ENCODE assay signal across 13 mouse cellular contexts in the genomic region with DNA sequence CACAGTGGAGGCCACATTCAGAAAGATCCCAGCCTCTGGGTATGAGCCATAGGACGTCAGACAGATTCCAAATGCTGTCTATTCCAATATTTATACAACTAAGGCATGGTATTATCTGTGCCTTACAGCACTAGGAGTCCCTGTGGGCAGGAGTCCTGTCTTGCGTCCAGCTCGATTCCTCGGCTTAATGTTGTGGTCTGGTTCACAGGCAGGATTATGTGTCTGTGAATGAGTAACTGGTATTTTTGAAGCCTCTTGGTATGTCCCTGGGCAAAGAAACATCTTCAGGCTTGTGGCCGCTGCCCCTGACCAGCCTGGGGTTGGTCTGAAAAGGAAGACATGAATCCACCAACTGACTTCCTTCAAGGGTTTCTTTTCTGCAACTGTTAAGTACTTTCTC.
"Had no signal": no experiment of that assay in that cellular context is flagged by ENCODE, and none has a peak within 500 bp of the region (broad histone marks: within the 10 kb centered on the region; RNA-seq: fewer than 3 reads in every experiment).

No protein-coding gene starts in this region.

- H3K4me3 ChIP-seq: limb, embryonic 12.5 days; limb, embryonic 15.5 days; midbrain, embryonic 15.5 days had no signal

- DNase-seq: left cerebral cortex, postnatal 4 days; liver, postnatal 0 days; lung, embryonic 14.5 days; thymus, adult 18-20 months; thymus, postnatal 4 days had no signal

- H3K36me3 ChIP-seq: limb, embryonic 12.5 days; limb, embryonic 15.5 days; midbrain, embryonic 15.5 days had no signal

- H3K9me3 ChIP-seq: limb, embryonic 12.5 days; limb, embryonic 15.5 days; midbrain, embryonic 15.5 days had no signal

- H3K4me1 ChIP-seq: limb, embryonic 15.5 days; midbrain, embryonic 15.5 days had no signal

- ATAC-seq: intestine, postnatal 0 days; liver, postnatal 0 days; lung, postnatal 0 days; midbrain, embryonic 15.5 days had no signal

- H3K4me2 ChIP-seq: limb, embryonic 12.5 days; limb, embryonic 15.5 days; liver, embryonic 11.5 days; lung, embryonic 14.5 days; midbrain, embryonic 15.5 days had no signal

- H3K27me3 ChIP-seq: limb, embryonic 12.5 days; limb, embryonic 15.5 days; midbrain, embryonic 15.5 days had no signal

- H3K27ac ChIP-seq: limb, embryonic 12.5 days; limb, embryonic 15.5 days; liver, embryonic 14.5 days; macrophage; midbrain, embryonic 15.5 days had no signal

- H3K9ac ChIP-seq: limb, embryonic 12.5 days; limb, embryonic 15.5 days; liver, embryonic 14.5 days; liver, postnatal 0 days; lung, embryonic 14.5 days; midbrain, embryonic 15.5 days had no signal
